Mouse (Mus musculus) spleen, postnatal 4 days (tissue): ENCODE measurements around the gene Nav2.

Experiments
- DNase-seq, 2 experiments: peaks; one replicate each; pipeline ENCODE4 v3.0.0; 2022; ENCODE audit warnings: low spot score in 2 of 2

Gene Nav2

GRCm38 (mm10) chr7:49004402-49004801 lies 95.9 kb downstream of the Nav2 start:
- DNase-seq: no peak

- DNase-seq: no peak
Measured at GRCm38 (mm10) chr7:49006886-49007285, 98.4 kb downstream of the Nav2 start.

- no peak for DNase-seq
Measured at GRCm38 (mm10) chr7:49010739-49011138, 102.2 kb downstream of the Nav2 start.

- DNase-seq: no peak
Measured at GRCm38 (mm10) chr7:49012027-49012426, 103.5 kb downstream of the Nav2 start.

- no peak for DNase-seq
Measured at GRCm38 (mm10) chr7:49014480-49014879, 106.0 kb downstream of the Nav2 start.

- no peak for DNase-seq
Measured at GRCm38 (mm10) chr7:49015297-49015696, 106.8 kb downstream of the Nav2 start.

- no peak for DNase-seq
Measured at GRCm38 (mm10) chr7:49016088-49016487, 107.6 kb downstream of the Nav2 start.

DNA sequence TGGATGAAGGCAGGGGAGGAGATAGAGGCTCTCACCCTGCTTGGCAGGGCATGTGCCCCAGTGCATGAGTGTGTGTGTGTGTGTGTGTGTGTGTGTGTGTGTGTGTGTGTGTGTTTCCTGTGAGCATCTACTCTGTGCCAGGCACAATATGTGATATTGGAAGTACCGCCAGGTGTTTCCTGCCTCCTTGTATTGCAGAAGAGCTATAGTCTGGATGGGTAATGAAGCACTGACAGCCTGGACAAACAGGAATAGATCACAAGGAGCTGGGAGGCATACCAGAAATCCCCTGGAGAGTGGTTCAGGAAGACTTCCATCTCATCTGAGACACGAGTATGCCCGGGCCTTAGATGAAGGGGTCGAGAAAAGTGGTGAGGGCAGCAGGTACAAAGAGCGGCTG lies 109.3 kb downstream of the Nav2 start:
- DNase-seq: no peak

GRCm38 (mm10) chr7:49018478-49018914 lies 110.0 kb downstream of the Nav2 start:
- DNase-seq: no peak

GRCm38 (mm10) chr7:49025026-49025815 lies 116.7 kb downstream of the Nav2 start:
- no peak for DNase-seq

- DNase-seq: no peak
Measured at GRCm38 (mm10) chr7:49025991-49026390, 117.5 kb downstream of the Nav2 start.

- no peak for DNase-seq
Measured at GRCm38 (mm10) chr7:49026466-49026865, 118.0 kb downstream of the Nav2 start.

DNA sequence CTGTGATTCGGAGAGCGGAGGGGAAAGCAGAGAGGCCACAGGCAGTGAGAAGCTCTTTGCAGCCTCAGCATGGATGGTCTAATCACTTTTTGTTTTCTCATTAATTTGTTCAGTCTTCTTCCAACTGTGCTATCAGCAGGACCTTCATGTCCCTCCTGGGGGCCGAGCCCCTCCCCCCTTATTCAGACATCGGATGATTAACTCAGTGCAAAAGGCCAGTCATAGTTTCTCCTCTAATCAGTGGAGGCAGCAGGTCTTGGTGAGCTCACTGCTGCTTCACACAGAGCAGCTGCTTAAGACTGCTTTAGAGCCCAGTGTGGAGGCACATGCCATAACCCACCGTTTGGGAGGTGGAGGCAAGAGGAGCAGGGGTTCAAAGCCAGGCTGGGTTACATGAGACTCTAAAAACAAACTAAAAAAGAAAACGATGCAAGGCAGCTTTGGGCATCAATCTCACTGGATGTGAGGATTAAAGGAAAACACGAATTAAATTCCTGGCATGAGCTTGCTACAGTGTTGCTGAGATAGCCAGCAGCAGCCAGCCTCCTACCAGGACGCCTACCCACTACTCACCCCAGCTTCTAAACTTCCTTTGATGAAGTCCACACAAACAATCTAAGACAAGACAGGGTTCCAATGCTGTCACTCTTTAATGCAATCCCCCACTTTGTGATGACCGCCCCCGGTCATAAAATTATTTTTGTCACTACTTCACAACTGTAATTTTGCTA lies 120.9 kb downstream of the Nav2 start:
- no peak for DNase-seq

GRCm38 (mm10) chr7:49032216-49032615 lies 123.7 kb downstream of the Nav2 start:
- no peak for DNase-seq

- no peak for DNase-seq
Measured at GRCm38 (mm10) chr7:49034253-49034652, 125.7 kb downstream of the Nav2 start.

GRCm38 (mm10) chr7:49040163-49040562 lies 131.6 kb downstream of the Nav2 start:
- DNase-seq: no peak

GRCm38 (mm10) chr7:49041334-49042070 lies 133.0 kb downstream of the Nav2 start:
- no peak for DNase-seq

DNA sequence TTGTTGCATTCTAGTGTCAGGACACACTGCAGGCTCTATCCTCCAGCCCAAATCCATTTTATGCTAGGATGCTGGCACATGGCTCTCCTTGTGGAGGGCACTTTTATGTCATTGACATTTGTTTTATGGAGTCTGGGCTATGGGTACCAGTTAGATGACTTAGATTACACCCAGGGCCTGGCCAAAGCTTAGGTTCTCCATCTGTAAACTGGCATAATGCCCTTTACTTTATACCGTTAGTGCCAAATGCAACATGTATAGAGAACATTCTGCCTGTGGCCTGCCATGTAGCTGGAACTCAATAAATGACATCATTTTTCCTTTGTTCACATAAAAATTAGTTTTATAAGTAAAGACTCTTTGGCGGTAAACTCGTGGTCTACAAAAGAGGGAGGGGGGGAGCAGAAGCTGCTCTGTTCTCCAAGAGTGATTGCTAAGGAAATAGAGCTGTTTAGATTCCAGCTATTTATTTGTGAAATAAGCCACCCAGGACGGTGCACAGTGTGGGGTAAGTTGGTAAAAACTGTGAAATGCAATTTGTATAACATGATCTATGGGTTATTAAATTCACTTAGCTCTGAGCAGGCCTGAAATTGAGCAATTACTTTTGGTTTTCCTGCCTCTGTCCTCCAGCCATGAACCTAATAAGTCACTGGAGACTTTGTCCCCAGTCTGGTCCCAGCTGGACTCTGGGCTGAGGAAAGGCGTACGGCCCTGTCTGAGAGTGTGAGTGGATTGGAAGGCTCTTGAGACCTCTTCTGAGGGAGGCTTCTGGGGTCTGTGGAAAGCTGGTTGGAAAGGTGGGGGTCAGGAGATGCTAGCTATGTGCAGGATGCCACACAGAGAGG lies 137.2 kb downstream of the Nav2 start:
- DNase-seq: no peak

DNA sequence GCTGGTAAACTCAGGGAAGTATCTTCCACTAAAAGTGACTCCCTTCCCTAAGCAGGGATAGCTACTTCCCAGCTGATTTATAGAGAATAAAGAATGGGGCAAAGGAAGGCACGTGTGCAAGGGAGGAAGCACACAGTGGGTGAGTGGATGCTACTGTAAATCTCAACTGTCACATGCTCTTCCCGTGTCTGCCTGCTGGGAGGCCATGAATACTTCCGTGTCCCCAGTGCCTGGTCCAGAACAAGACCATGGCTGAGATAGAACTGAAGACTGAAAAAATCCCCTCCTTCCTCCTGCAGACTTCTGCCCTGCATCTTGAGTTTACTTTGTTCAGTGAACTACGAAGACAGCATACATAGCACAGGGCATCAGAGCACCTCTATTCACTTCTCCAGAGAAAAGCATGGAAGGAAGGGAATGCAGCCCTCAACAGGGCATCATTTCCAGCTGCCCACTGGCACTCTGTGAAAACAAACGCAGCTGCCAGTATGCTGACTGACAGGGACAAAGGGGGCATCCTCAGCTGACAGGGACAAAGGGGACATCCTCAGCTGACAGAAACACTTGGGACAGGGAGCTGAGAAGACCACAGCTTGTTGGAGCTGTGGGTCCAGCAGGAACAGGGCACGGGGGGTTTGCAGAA lies 138.0 kb downstream of the Nav2 start:
- DNase-seq: no peak

DNA sequence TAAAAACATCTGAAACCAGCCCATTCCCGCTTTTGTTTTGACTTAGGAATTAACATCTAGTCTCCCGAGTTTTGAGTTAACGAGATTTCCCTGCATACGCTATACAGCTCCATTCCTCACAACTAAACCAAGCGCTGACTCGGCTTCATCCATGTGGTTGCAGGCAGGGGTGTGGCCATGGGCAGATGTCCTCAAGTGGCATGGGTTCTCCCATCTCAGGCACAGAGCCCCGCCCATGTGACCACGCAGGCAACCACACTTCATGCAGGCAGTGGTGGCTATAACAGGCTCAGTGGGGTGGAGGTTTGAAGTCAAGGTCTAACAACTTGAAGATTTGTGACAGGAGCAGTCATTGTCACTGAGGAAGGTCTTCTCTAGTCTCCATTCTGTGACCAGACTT lies 138.8 kb downstream of the Nav2 start:
- no peak for DNase-seq
